Mouse (Mus musculus) Muller cell, postnatal 12 days (primary cell): ENCODE measurements at regions not wholly inside any gene's neighbourhood (a gene's known extent, or its start where the extent isn't known, plus 50 kb on each side); places are given as distances from the start of the nearest gene placed in this dataset.

Experiments
- DNase-seq: peaks from one replicate; pipeline ENCODE4 v3.0.0-alpha.2; 2015; ENCODE audit errors: inconsistent ontology term

GRCm38 (mm10) chr2:98844267-98844666 is 177.2 kb upstream of the Gm10800 start:
- peak; percentile 49 for DNase-seq
